Mouse (Mus musculus) testis, postnatal 10 days (tissue): ENCODE data around the gene Klf6.

Source experiments
- DNase-seq: peaks from one replicate; pipeline ENCODE4 v3.0.0; 2021; ENCODE audit warnings: low spot score

Gene Klf6

DNA sequence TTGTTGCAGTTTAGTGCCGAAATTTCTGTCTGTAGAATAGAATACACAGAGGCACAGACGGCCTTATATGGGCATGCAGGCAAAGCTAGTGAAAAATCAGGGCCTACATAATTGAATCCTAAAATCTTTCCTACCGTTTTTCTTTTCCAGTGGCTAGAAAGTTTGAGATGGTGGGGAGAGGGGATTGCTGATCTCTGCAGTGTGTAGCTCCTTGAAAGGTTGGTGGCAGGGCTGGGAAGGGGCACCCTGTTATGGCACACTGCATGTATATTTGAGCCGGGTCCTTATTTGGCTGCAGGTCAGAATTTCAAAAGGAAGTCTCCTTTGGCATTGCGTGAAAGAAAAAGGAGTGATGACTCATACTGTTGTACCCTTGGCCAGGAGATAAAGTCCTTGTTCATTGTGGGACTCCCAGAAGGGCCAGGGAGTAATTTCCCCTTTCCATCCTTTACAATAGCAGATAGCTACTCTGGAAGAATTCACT is 2.2 kb downstream of the Klf6 start:
- DNase-seq, result no peak

DNA sequence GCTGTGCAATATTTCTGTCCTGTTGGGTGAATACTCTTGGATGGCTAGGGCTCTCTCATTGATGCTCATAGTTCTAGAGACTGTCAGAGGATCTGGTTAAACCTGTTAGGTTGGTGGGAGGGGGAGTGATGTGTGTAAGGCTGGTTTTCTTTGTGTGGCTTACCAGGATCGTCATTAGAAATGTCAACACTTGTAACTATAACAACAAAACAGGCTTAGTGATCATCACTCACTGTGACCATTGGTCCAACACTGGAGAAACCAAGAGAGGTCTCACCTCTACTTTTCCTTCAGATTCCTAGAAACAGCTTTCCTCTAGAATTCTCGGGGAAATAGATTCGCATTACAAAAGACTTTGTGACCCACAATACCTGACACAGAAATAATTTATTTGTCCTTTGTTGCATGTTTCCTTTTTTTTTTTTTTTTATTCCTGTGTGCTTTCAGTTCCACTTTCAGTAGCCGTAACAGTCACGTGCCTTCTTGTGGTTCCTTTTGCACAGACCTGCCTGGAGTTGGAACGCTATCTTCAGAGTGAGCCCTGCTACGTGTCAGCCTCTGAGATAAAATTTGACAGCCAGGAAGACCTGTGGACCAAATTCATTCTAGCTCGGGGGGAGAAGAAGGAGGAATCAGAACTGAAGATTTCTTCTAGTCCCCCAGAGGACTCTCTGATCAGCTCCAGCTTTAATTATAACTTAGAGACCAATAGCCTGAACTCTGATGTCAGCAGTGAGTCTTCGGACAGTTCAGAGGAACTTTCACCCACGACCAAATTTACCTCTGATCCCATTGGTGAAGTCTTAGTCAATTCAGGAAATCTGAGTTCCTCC is 3.2 kb downstream of the Klf6 start:
- no peak for DNase-seq

DNA sequence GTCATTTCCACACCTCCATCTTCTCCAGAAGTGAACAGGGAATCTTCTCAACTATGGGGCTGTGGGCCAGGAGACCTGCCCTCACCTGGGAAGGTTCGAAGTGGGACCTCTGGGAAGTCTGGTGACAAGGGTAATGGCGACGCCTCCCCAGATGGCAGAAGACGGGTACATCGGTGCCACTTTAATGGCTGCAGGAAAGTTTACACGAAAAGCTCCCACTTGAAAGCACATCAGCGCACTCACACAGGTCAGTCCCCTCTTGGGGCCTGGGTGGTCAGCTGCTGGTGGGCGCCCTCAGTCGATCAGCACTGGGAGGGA is 3.8 kb downstream of the Klf6 start:
- no peak for DNase-seq

DNA sequence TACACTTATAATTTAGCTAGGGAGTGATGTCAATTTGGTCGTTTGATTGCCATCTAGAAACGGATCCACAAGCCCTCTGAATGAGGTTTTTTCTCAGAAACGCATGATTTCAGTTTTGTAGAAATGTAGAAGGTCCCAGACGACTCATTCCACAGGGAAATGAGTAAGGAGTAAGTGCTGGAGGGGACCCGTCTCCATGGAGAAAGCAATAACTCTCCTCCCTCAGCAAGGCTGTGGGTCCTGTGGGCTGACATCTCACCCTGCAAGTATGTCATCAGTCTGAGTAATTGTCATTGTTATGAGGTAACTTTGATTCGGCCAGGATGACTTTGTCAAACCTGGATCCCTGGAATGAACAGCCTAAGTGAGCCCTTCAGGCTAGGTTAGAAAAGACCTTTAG is 4.8 kb downstream of the Klf6 start:
- no peak for DNase-seq

DNA sequence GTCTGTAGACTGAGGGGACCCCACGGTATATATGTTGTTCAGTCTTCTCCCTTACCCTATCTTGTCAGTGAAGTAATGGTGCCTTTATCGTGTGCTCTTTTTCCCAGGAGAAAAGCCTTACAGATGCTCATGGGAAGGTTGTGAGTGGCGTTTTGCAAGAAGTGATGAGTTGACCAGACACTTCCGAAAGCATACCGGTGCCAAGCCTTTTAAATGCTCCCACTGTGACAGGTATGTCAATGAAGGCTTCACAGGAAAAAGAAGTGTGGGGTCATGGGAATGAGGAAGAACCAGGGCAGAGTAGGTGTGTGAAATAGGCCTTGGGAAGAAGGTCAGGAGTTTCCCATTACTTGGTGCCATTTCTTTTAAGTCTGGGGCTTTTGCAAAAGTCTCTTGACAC is 5.2 kb downstream of the Klf6 start:
- DNase-seq, result no peak

DNA sequence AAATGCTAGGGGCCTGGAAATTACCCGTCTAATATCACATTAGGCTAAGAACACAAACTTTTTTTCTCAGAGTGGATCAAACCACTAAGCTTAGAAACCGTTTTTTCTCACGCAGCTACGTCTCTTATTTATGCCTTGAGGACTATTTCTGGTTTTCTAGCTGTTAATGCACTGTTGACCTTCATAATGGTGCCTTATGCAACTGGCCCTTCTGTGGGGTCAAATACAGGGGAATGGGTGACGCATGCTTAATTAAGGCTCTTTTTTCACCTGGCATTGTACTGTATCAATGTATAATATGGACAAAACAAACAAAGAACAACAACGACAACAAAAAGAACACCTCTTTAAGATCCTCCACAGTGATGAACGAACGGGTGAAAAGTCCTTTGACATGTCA is 7.1 kb downstream of the Klf6 start:
- DNase-seq, result no peak

DNA sequence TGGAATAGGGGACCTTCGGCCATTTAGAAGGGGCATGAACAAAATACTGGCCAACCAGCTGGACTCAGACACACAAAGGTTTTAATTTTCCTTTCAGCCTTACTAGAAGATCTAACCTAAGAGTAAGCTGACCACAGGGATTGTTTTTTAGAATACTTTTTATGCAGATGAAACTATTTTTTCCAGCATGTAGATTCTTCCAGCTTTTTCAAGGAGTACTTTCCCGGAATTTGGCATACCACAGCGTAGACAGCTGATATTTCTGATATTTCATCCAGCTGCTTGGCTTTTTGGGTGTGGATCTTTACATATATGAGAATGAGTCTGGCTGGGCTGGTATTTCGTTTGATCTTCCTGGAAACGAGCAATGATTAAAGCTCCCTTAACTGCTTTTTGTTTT is 8.2 kb downstream of the Klf6 start:
- DNase-seq, result no peak

DNA sequence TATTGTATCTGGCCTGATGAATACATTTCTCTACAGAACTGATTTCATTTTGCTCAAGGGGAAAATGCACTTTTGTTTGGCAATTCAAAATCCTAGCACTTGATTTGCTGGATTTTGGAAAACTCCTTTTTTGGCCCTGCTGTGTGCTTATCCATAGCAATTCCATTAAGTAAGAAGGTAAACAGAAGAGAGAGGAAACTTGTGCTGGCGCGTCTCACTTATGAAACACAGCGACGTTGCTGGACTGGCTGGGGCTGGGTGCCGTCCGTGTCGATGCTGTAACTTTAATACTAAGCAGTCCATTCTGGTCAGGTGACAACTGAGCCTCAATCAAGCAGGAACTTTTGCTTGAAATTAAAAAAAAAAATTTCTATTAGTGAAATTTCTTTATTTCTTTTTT is 8.6 kb downstream of the Klf6 start:
- no peak for DNase-seq

DNA sequence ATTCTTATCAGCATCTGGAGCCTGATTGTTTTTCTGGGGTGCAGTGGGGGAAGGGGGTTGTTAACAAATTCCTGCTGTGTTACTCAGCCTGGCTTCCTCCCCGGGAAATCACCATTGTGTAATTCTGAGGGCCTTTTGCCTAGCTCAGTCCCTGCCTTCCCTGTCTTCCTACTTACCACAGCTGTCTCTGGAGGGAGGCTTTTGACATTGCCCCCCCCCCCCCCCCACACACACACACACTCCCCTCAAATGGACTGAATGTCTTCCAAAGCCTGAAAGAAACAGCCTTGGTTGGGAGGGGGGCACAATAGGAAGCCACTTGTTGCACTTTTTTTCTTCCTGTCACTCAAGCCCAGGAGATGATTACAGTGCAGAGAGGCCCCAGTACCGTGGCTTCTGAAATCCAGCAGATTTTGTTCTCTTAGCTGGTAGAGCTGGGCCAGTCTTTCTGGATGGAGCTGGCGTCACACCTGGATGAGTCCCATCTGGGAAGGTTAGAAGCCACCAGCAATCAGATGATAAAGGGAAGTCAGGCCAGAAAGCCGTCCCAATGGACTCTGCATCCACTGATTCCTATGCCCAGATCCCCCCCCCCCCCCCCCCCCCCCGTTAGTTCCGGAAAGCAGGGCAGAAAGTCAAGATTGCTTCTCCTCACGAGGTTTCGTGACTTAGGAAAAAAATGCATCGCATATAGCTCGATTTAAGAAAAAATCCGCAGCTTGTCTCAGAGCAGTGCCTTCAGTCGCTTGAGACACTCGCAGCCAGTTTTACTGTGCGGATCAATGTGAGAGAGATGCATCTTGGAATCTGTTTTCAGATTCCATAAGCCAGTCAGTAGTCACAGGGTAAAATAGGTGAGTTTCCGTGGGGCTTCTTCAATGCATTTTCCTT is 9.3 kb downstream of the Klf6 start:
- DNase-seq, result no peak

DNA sequence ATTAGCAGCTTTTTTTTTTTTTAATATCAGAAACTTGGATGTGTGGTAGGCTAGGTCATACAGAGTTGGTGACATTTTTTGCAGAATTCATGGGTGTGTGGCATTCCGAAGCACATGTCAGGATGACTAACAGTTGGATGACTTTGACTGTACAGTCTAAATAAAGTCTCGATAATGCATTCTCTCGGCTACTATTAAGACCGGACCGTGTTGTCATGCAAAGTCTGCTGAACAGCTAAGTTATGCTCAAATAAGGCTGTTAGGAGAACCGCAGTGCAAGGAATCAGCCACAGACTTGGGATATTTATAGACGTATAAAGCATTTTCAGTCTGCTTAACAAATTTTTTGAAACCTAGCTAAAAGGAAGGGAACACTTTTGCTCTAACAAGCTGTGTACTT is 10.1 kb downstream of the Klf6 start:
- no peak for DNase-seq

DNA sequence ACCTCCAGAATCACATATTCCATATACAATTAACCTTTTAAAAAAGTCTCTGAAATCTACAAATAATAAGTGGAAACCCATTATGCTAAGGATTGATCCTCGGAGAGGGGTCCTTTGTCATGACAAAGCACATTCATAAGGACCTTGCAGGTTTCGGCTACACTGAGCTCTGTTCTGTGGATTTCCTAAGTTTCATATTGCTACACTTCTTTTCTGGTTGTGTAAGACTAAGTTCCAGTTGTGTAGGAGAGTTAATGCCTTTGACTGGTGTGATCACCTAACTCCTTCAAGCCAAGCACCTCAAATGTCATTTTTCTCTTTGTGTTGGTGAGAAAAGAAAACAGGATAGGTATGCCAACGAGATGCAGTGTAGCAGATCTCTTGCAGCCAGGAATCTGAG is 12.4 kb downstream of the Klf6 start:
- DNase-seq, result no peak

DNA sequence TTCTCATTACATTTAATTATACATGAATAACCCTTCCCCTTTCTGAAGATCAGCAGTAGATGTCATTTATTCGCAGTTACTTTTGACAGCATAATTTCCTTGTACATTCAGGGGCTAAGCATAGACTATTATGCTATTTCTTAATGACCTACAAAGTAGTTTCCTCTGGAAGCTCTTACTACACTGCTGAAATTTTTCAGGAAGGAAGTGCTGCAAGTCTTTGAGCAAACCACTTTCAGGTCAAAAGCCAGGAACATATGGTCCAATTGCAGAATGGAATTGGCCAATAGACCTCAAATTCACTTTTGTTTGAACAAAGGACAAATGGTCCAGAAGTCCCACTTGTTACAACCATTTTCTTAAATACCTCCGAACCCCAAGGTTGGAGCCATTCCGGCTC is 14.2 kb downstream of the Klf6 start:
- no peak for DNase-seq

DNA sequence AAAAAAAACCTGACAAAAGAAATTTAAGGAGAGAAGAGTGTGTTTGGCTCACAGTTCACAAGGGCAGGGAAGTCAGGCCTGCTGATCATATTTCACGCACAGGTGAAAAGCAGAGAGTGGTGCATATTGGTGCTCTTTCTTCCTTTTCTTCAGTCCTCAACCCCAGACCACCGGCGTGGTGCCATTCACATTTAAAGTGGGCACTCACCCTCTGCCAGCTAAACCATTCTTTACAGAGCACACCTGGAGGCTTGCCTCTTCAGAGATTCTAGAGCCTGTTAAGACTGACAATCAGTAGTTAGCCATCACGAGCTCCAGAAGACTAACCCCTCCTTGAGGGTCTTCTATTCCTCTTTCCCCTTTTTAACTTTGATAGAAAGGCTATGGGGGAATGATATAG is 17.5 kb downstream of the Klf6 start:
- DNase-seq, result no peak

DNA sequence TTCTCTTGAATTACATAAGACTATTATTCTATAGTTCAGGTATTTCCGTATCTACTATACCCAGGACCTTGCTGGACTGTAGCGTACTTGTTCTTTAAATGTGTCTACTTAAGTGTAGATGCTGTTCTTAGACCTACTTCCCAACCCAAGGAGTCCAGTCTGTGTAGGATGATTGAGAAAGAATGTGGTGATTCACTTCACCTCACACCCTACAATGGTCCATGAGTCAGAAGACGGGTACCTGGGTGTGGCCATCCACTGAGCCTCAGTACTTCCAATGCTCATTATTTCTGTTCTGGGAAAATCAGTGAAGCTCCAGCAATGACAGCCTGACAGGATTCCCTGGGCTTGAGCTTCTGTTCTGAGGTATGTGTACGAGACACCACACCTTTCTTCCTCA is 25.5 kb downstream of the Klf6 start:
- no peak for DNase-seq

DNA sequence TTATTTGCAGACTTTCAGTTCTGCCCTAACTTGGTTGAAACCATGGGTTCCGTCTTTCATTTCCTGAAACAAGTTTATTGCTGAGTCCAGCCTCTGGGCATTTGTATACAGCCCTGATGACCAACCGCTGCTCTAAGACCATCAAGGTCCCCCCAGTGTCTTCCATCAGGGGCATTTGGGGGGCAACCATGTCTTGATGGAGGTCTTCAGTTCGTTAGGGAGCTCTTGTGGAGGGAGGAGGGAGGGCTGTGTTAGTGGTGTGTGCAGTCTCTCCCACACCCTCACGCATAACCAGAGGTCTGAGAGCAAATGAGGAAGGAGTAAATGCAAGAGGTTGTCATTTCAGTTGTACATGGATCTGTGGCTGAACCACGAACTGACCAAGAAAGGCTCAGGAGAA is 26.9 kb downstream of the Klf6 start:
- no peak for DNase-seq

DNA sequence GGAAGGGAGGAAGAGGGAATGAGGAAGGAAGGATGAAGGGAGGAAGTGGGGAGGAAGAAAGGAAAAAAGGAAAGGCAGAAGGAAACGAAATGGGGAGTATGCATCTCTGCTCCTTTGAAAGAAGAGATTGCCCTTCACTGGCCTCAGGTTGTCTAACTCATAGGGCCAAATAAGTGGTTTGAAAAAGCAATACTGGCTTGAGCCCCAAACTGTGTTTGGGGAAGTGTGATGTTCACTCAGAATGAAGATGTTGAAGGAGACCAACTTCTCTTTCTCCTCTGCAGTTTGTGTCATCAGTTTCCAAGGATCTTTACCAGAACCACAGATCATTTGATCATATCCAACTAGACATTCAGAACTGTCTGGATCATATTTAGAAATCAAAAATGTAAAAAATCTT is 27.4 kb downstream of the Klf6 start:
- no peak for DNase-seq

DNA sequence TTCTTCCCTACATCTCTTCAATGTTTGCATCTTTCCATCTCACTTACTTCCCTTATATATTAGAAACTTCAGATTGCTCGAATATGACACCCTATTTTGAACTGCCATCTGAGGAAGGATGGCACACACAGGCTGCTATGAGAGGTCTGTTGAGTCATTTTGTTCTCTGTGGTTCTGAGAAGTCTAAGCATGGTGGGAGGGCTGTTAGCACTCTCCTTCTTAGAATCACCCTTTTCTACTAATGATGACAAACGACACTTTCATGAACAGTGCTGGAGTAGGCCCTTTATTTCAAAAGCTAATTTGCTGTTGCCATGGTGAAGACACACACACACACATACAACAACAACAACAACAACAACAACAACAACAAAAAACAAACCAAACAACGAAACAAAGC is 28.8 kb downstream of the Klf6 start:
- DNase-seq, result no peak

DNA sequence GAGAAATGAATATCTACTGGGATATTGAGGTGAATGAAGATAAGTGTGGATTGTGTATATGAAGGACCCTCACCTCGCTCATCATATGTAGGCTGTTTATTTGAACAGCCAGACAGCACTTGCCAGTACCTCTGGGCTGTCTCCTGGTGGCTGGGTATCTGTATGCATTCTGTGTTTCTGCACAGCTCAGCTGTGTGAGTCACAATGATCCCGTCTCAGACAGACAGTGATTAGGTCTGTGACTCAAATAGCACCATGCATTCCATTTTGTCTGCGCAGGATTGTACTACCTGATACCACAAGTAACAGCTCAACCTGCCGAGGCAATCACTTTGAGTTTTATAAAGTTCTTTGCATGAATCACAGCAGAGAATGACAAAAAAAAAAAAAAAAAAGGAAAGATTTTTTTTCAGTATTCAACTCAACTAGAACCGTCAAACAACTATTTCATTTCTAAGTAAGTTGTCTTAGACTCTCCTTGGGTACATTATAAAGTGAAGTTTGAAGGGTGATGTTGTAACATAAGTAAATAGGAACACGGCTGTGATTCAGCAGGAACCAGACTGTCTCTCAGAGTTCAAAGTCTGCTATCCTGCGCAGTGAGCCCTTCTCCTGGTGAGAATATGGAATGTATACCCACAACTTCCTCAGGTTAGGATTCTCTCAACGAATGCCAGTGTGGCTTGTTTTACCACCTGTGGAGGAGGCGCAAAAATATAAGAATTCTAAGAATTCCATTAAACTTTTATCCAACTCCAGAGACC is 31.6 kb downstream of the Klf6 start:
- no peak for DNase-seq

DNA sequence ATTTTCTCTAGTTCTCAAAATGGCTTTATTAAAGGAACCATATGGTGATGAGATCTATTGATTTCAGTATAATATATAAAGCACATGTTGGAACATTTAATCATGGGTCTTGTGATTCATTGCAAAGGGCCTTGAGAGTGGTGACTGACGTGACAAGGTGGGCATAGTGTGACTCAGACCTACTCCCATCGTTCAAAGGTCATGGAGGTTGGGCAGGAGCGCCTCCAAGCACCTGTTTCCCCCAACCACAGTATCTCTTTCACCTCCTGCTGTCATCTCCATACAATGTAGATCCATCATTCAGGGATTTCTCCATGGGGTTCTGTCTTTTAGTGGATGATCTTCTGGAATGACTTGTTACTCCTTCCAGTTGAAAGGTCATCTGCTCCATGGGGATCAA is 33.6 kb downstream of the Klf6 start:
- DNase-seq, result no peak

DNA sequence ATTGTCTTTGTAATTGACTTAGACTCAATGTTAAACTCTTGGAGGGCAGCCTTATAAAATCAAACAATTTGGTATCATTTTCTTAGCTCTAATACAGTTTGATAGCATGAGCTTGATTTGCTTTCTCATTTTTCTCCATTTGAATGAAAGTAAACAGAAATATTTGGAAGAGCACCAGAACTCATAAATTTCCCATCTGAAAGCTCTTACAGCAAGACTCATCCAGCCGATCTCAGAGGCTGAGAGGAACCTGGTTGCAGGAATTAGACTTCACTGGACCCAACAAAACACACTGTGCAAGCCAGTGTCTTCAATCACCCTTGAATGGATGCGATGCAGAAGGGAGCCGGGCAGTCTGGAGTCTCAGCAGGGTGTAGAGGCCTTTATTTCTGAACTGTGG is 34.6 kb downstream of the Klf6 start:
- no peak for DNase-seq

DNA sequence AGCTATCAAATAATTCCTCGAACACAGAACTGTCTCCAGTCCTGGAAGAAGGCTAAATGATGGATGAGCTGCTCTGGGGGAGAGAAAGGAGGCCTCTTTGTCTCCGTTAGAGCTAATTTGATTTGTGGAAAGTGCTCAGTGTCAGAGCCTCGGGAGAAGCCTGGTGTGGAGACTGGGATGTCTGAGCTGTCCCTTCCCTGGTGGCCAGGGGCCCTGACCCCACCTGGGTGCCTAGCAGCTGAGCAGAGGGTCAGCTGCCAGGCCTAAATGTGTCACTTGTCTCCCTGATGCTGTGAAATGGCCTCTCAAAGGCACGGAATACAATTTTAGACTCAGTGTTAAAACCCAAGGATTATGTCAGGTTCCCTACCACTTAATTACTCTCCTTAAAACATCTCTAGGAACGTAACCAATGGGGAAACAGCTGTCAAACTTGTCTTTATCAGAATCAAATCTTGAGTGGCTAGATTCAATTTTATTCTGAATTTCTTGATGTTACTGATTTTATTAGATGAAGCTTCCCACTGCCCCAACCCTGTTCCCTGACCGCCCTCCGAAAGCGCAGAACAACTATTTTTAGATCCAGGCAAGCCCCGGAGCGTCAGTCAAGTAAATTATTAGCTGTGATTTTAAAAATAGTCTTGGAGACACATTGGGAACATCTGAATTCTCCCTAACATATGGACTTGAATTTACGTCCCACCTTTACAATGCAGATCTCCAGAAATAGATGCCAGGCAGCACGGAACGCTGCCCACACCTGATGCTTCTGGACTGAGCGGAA is 36.1 kb downstream of the Klf6 start:
- DNase-seq, result no peak

DNA sequence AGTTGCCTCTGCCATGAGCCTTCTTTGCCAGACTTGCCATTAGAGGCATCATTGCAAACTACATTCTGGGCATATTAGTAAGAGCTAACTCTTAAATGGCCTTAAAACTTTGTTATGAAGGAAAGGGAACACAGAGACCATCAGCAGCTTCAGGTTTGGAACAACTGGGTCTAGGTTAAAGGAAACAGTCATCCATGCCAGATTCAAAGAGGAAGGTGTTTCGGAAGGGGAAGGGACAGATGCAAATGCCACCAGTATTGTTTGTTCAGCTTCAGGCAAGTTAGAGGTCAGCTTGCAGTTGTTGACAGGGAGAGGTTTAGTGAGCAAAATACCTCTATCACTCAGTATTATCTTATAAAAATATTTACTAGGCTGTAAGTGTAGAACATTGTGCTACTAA is 37.7 kb downstream of the Klf6 start:
- no peak for DNase-seq
